Mouse (Mus musculus) hindbrain, postnatal 0 days (tissue): ENCODE results near the gene Cd6. TPM values are rescaled to one million over a fixed set of nuclear protein-coding genes. Genes with fewer than 3 reads are reported as not detected.

Experiments used
- ATAC-seq: fragments of 200-750 bp; cut with Nextera tagmentation; 2 replicates; pipeline ENCODE4 v1.8.0; 2017; ENCODE audit warnings: mild to moderate bottlenecking, moderate TSS enrichment, moderate library complexity
- DNase-seq: peaks from one replicate; pipeline ENCODE4 v3.0.0-alpha.2; 2015; ENCODE audit warnings: low spot score
- H3K27ac ChIP-seq: fragments of 300-500 bp; sonication (generic); 2 replicates; pipeline ENCODE4 v1.5.1; 2014; ENCODE audit warnings: mild to moderate bottlenecking
- H3K27me3 ChIP-seq: fragments of 300-500 bp; sonication (generic); 2 replicates; pipeline ENCODE4 v1.6.1; 2014; ENCODE audit warnings: low read length, mixed read lengths; ENCODE audit not compliant: insufficient read depth
- H3K36me3 ChIP-seq: fragments of 300-500 bp; sonication (generic); 2 replicates; pipeline ENCODE4 v1.6.1; 2014; ENCODE audit warnings: low read length, mixed read lengths; ENCODE audit not compliant: insufficient read depth
- H3K4me1 ChIP-seq: fragments of 300-500 bp; sonication (generic); 2 replicates; pipeline ENCODE4 v1.6.1; 2014; ENCODE audit warnings: antibody characterized with exemption, low read length, mixed read lengths; ENCODE audit not compliant: insufficient read depth
- H3K4me2 ChIP-seq: fragments of 300-500 bp; sonication (generic); 2 replicates; pipeline ENCODE4 v1.6.1; 2014; ENCODE audit warnings: low read depth, mild to moderate bottlenecking, low read length, moderate library complexity, mixed read lengths
- H3K4me3 ChIP-seq: fragments of 300-500 bp; sonication (generic); 2 replicates; pipeline ENCODE4 v1.5.1; 2014; ENCODE audit warnings: low read length
- H3K9ac ChIP-seq: fragments of 300-500 bp; sonication (generic); replicated peaks from 2 replicates; pipeline ENCODE4 v1.6.1; 2014; ENCODE audit warnings: mild to moderate bottlenecking, low read length, moderate library complexity, mixed read lengths
- H3K9me3 ChIP-seq: fragments of 300-500 bp; sonication (generic); 2 replicates; pipeline ENCODE4 v1.6.1; 2016; ENCODE audit warnings: low read length, mixed read lengths
- CTCF ChIP-seq: IDR thresholded peaks from 2 replicates; pipeline ENCODE4 v1.5.1; 2016; ENCODE audit warnings: antibody characterized with exemption, control low read depth, low read depth
- WGBS: fragments of 180-500 bp; shearing (Covaris S2); extraction: QIAGEN DNeasy Blood & Tissue Kit; methylation state at CpG from one replicate; pipeline ENCODE4 v1.1.7; 2014; 5-methylcytosine and 5-hydroxymethylcytosine counted together
- polyA plus RNA-seq: library from polyadenylated mRNA; unstranded; fragments of >200 nt; fragmentation: Nextera tagmentation; extraction: Ambion mirVana; gene quantifications from 2 replicates; pipeline ENCODE4 v1.2.1, GENCODE M21; 2015
- total RNA-seq: library from RNA; depleted of rRNA; stranded (reverse); fragments of >200 nt; gene quantifications from 2 replicates; pipeline ENCODE4 v1.2.3, GENCODE M21; 2014

Cd6 gene
- total and polyA plus RNA-seq, 2 experiments from 2014 or later: not detected

GRCm38 (mm10) chr19:10781641-10782040 lies 48.2 kb downstream of the Cd6 start:
- 85% methylated on average over 4 of the region's 4 CpGs for WGBS
- no peak overlapping the region for H3K4me2 ChIP-seq
- no peaks in the 10 kb centered on the region for H3K9me3 ChIP-seq
- no peak overlapping the region for H3K9ac ChIP-seq
- H3K27me3 ChIP-seq: no peaks in the 10 kb centered on the region
- peaks cover 5% of the 10 kb centered on the region; the same call in 1 of the 2 replicates for H3K4me1 ChIP-seq
- no peak overlapping the region for H3K4me3 ChIP-seq
- ATAC-seq (no peak), DNase-seq (no peak)
- TF ChIP-seq CTCF: no peak
- no peak overlapping the region for H3K27ac ChIP-seq
- no peaks in the 10 kb centered on the region for H3K36me3 ChIP-seq

GRCm38 (mm10) chr19:10776906-10777305 lies 53.0 kb downstream of the Cd6 start:
- no peak for ATAC-seq
- Histone ChIP-seq H3K9me3 (no peaks in the 10 kb centered on the region), H3K9ac (no peak overlapping the region), H3K4me3 (no peak overlapping the region), H3K4me2 (no peak overlapping the region), H3K27me3 (no peaks in the 10 kb centered on the region), H3K4me1 (no peaks in the 10 kb centered on the region), H3K36me3 (no peaks in the 10 kb centered on the region), H3K27ac (no peak overlapping the region)
- 86% methylated on average over 4 of the region's 4 CpGs for WGBS
- DNase-seq: no peak
- no peak for TF ChIP-seq CTCF

DNA sequence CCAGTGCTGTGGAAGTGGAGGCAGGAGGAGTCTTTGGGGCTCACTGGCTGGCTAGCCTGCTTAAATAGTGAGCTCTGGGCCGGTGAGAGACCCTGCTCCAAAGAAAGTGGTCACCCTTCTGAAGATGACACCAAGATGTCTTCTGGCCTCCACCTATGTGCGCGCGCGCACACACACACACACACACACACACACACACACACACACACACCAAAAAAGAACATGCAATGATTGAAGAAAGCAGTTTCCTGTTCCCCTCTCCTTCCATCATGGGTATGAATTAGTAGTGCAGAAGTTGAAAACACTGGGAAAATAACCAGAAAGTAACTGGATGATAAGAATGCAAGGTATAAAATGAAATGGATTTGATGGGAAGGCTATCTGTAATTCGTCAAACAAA lies 55.7 kb downstream of the Cd6 start:
- ATAC-seq: no peak
- DNase-seq: no peak
- no peak overlapping the region for H3K9ac ChIP-seq
- no peak for TF ChIP-seq CTCF
- no peaks in the 10 kb centered on the region for H3K9me3 ChIP-seq
- H3K27ac ChIP-seq: no peak overlapping the region
- H3K36me3 ChIP-seq: no peaks in the 10 kb centered on the region
- no peak overlapping the region for H3K4me2 ChIP-seq
- no peaks in the 10 kb centered on the region for H3K27me3 ChIP-seq
- peaks cover 4% of the 10 kb centered on the region; the same call in 1 of the 2 replicates for H3K4me1 ChIP-seq
- WGBS: over 99% methylated on average over 6 of the region's 6 CpGs
- no peak overlapping the region for H3K4me3 ChIP-seq

- H3K4me3 ChIP-seq: no peak overlapping the region
- no peak overlapping the region for H3K9ac ChIP-seq
- H3K9me3 ChIP-seq: no peaks in the 10 kb centered on the region
- ATAC-seq: no peak
- H3K4me2 ChIP-seq: no peak overlapping the region
- H3K4me1 ChIP-seq: peaks cover 10% of the 10 kb centered on the region
- H3K27me3 ChIP-seq: no peaks in the 10 kb centered on the region
- 79% methylated on average over 7 of the region's 7 CpGs for WGBS
- H3K27ac ChIP-seq: no peak overlapping the region
- no peak for TF ChIP-seq CTCF
- H3K36me3 ChIP-seq: no peaks in the 10 kb centered on the region
- no peak for DNase-seq
These were observed 56.5 kb downstream of the Cd6 start for GRCm38 (mm10) chr19:10773384-10773783.

DNA sequence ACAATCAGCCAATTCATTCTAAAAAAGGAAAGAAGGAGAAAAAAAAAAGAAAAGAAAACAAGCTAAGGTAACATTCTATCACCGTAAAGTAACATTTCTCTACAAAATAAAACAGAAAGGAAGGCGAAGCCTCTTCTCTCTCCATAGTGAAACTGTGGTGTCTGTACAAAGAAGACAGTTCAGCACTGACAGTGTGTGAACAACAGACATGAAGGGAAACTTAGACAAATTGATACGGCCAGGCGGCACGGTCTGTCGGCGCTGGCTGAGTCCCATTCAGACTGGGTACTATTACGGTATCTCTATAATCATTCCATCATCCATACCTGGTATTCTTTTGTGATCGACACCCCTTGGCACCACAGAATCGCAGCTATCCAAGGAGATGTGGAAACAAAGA lies 57.0 kb downstream of the Cd6 start:
- no peaks in the 10 kb centered on the region for H3K27me3 ChIP-seq
- H3K4me2 ChIP-seq: no peak overlapping the region
- no peak overlapping the region for H3K4me3 ChIP-seq
- 91% methylated on average over 10 of the region's 10 CpGs for WGBS
- H3K4me1 ChIP-seq: peaks cover 10% of the 10 kb centered on the region
- H3K9me3 ChIP-seq: no peaks in the 10 kb centered on the region
- H3K27ac ChIP-seq: no peak overlapping the region
- no peak for ATAC-seq
- no peak for DNase-seq
- H3K9ac ChIP-seq: no peak overlapping the region
- no peaks in the 10 kb centered on the region for H3K36me3 ChIP-seq
- no peak for TF ChIP-seq CTCF

DNA sequence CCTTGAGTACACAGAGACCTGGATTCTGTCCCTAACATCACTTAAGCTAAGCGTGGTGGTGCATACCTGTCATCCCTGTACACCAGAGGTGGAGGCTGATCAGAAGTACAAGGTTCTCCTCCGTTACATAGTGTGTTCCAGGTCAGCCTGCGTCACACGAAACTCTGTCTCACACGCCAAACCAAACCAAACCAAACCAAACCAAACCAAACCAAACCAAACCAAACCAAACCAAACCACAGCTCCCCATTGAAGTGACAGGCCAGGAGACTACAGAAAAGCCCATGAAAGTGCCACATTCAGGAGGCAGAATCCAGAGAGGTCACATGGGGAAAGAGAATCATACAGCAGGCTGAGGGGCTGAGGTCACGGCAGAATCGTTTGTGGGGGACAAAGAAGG lies 57.9 kb downstream of the Cd6 start:
- H3K27ac ChIP-seq: no peak overlapping the region
- no peaks in the 10 kb centered on the region for H3K27me3 ChIP-seq
- no peak for DNase-seq
- H3K9me3 ChIP-seq: no peaks in the 10 kb centered on the region
- 74% methylated on average over 7 of the region's 7 CpGs for WGBS
- no peak overlapping the region for H3K9ac ChIP-seq
- H3K4me1 ChIP-seq: peaks cover 10% of the 10 kb centered on the region
- H3K36me3 ChIP-seq: no peaks in the 10 kb centered on the region
- no peak for ATAC-seq
- H3K4me2 ChIP-seq: no peak overlapping the region
- no peak for TF ChIP-seq CTCF
- no peak overlapping the region for H3K4me3 ChIP-seq

DNA sequence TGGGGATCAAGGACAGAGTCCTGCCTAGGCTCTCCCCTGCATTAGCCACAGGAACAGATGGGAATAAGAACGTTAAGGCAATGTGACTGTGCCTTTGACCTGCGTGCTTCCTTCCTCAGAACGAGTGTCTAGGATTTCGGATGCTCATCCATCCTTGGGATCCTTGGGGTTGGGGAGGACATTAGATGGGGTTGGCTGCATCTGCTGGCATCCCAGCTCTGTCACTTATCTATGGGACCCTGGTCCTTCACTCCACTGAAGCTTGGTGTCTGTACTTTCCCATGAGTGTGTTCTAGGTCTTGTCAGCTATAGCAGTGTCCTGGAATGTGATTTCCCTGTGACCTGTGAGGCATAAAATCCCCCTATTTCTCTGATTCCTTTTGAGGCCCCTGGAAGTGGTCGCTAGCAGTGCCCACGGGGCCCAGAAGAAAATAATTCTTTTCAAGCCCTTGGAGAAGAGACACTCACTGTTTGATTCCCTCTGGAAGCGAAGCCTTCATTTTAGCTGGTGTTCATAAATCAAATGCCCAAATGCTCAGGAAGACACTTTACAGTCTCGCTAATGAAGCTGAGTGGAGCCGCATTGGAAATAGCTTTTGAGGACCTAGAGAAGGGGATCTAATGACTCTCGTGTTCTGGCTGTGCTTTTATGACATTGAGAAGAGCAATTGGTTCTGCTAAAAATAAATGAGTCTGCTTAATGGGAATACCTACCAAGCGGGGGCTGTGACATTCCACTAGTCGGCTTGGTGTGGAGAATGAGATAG lies 60.2 kb downstream of the Cd6 start:
- Histone ChIP-seq H3K27me3 (no peaks in the 10 kb centered on the region), H3K27ac (peak overlapping the region; percentile 20; the same call in 1 of the 2 replicates), H3K9ac (no peak overlapping the region), H3K4me1 (peaks cover 10% of the 10 kb centered on the region), H3K9me3 (no peaks in the 10 kb centered on the region), H3K36me3 (no peaks in the 10 kb centered on the region), H3K4me2 (no peak overlapping the region), H3K4me3 (no peak overlapping the region)
- ATAC-seq (no peak), DNase-seq (peak; percentile 34)
- no peak for TF ChIP-seq CTCF
- WGBS: 54% methylated on average over 12 of the region's 12 CpGs
